Mouse (Mus musculus) bone marrow, adult 2 months (tissue): Measurements from ENCODE around the gene Kri1. TPM values are rescaled to one million over a fixed set of nuclear protein-coding genes. Genes with fewer than 3 reads are reported as not detected.
A peak's percentile ranks its signal among the peaks of the same experiment; 100 is the strongest.
"Not testable (repeated sequence)": the region's sequence is repeated elsewhere in the genome, so short reads cannot be mapped to it uniquely, and the experiment has no call there.

Source experiments
- H3K27ac ChIP-seq: fragments of 200-500 bp; 2 replicates; pipeline ENCODE4 v1.5.1; 2012; ENCODE audit warnings: low read depth, mild to moderate bottlenecking, control low read depth, inconsistent platforms, low read length; ENCODE audit not compliant: control insufficient read depth, poor library complexity, insufficient read depth
- H3K4me1 ChIP-seq: fragments of 200-500 bp; 2 replicates; pipeline ENCODE4 v1.6.1; 2011; ENCODE audit warnings: low read length; ENCODE audit not compliant: control insufficient read depth, insufficient read depth
- H3K4me3 ChIP-seq: fragments of 200-500 bp; replicated peaks from 2 replicates; pipeline ENCODE3; 2011; ENCODE audit warnings: mild to moderate bottlenecking, low read depth, low read length, control low read depth; ENCODE audit not compliant: control insufficient read depth
- CTCF ChIP-seq: fragments of 200-500 bp; IDR thresholded peaks from 2 replicates; pipeline ENCODE4 v1.5.1; 2011; ENCODE audit warnings: low read length, control low read depth; ENCODE audit not compliant: control insufficient read depth, insufficient read depth
- POLR2A ChIP-seq: fragments of 200-500 bp; IDR thresholded peaks from 2 replicates; pipeline ENCODE4 v1.6.1; 2011; ENCODE audit warnings: low read depth, mild to moderate bottlenecking, control low read depth, low read length, borderline replicate concordance; ENCODE audit not compliant: control insufficient read depth
- WGBS: fragments of 180-500 bp; shearing (Covaris S2); methylation state at CpG from one replicate; pipeline ENCODE4 v1.1.7; 2018; 5-methylcytosine and 5-hydroxymethylcytosine counted together
- polyA plus RNA-seq: library from polyadenylated mRNA; stranded (reverse); fragments of >200 nt; gene quantifications from 2 replicates; pipeline ENCODE4 v1.2.4, GENCODE M21; 2011; ENCODE audit warnings: low replicate concordance; ENCODE audit not compliant: missing spikeins, insufficient read depth, insufficient read length

Gene Kri1
- polyA plus RNA-seq, 1 experiment: 105 TPM

- H3K4me3 ChIP-seq: no peak within 1 kb of the TSS
- 55% methylated on average over 35 of the region's 35 CpGs for WGBS
These were observed 24.4 kb upstream of the Kri1 start, which contains the start of gene Ap1m2 for GRCm38 (mm10) chr9:21312134-21312533. Gene Ap1m2 (minus strand): TSS chr9:21312337.

GRCm38 (mm10) chr9:21311695-21312094 is 23.9 kb upstream of the Kri1 start:
- 83% methylated on average over 7 of the region's 7 CpGs for WGBS
- Histone ChIP-seq H3K27ac (no peak overlapping the region), H3K4me1 (peaks cover 2% of the 10 kb centered on the region; the same call in 1 of the 2 replicates), H3K4me3 (no peak overlapping the region)
- TF ChIP-seq POLR2A (no peak), CTCF (no peak)

More at GRCm38 (mm10) chr9:21312134-21312533, 24.4 kb upstream of the Kri1 start, which contains the start of gene Ap1m2:
- Histone ChIP-seq H3K27ac (no peak within 1 kb of the TSS), H3K4me1 (peaks cover 2% of the 10 kb centered on the region; the same call in 1 of the 2 replicates)
- no peak for TF ChIP-seq CTCF
- no peak for TF ChIP-seq POLR2A

GRCm38 (mm10) chr9:21309150-21309741 is 21.5 kb upstream of the Kri1 start:
- 35% methylated on average over 15 of the region's 15 CpGs for WGBS
- Histone ChIP-seq H3K4me3 (peak overlapping the region; percentile 39), H3K4me1 (no peaks in the 10 kb centered on the region; the same call in 1 of the 2 replicates), H3K27ac (no peak overlapping the region; the same call in none of the 2 replicates)
- TF ChIP-seq CTCF (no peak), POLR2A (no peak)

- no peak overlapping the region for H3K27ac ChIP-seq
- no peak overlapping the region for H3K4me3 ChIP-seq
- TF ChIP-seq POLR2A (no peak), CTCF (no peak)
- 89% methylated on average over 7 of the region's 7 CpGs for WGBS
- H3K4me1 ChIP-seq: no peaks in the 10 kb centered on the region; the same call in 1 of the 2 replicates
These were observed 17.3 kb upstream of the Kri1 start for GRCm38 (mm10) chr9:21305065-21305464.

- Histone ChIP-seq H3K27ac (no peak overlapping the region), H3K4me3 (no peak overlapping the region), H3K4me1 (no peaks in the 10 kb centered on the region)
- TF ChIP-seq CTCF (no peak), POLR2A (no peak)
- 89% methylated on average over 10 of the region's 10 CpGs for WGBS
These were observed 11.2 kb upstream of the Kri1 start for GRCm38 (mm10) chr9:21299014-21299413.

GRCm38 (mm10) chr9:21292271-21292670 is 4.5 kb upstream of the Kri1 start:
- peak overlapping the region; percentile 57 for H3K4me3 ChIP-seq
- no peak overlapping the region for H3K27ac ChIP-seq
- 72% methylated on average over 3 of the region's 3 CpGs for WGBS
- peaks cover 3% of the 10 kb centered on the region; the same call in 1 of the 2 replicates for H3K4me1 ChIP-seq
- TF ChIP-seq POLR2A (no peak), CTCF (no peak)

GRCm38 (mm10) chr9:21291868-21292267 is 4.1 kb upstream of the Kri1 start:
- H3K27ac ChIP-seq: peak overlapping the region; percentile 73
- WGBS: 10% methylated on average over 7 of the region's 7 CpGs
- H3K4me3 ChIP-seq: peak overlapping the region; percentile 66
- H3K4me1 ChIP-seq: not testable (repeated sequence)

GRCm38 (mm10) chr9:21291022-21291787 is 3.4 kb upstream of the Kri1 start, which contains the start of gene Cdkn2d:
Gene Cdkn2d (minus strand): TSS chr9:21291407.
- Histone ChIP-seq H3K4me3 (peak within 1 kb of the TSS; percentile 87), H3K4me1 (peaks cover 6% of the 10 kb centered on the region; the same call in 1 of the 2 replicates), H3K27ac (peak within 1 kb of the TSS; percentile 95)
- TF ChIP-seq CTCF (no peak), POLR2A (peak; percentile 97)
- WGBS: under 1% methylated on average over 51 of the region's 51 CpGs
